ENCODE assay signal across 8 mouse cellular contexts in genomic region chr10:52216797-52217563, GRCm38 (mm10). TPM values are rescaled to one million over a fixed set of nuclear protein-coding genes. Genes with fewer than 3 reads are reported as not detected.
DNase-seq lines count a peak whose midpoint lies in the region; ATAC-seq and TF ChIP-seq lines count a peak whose summit lies in the region.

No protein-coding gene starts in this region.

- H3K9ac ChIP-seq in kidney, postnatal 0 days (ENCODE audit: low read depth, low read length), result no peak overlapping the region
- H3K9ac ChIP-seq in liver, postnatal 0 days (replicated peaks), result no peak overlapping the region
- no peak overlapping the region for H3K9ac ChIP-seq in neural tube, embryonic 15.5 days (replicated peaks)

- H3K4me3 ChIP-seq in kidney, postnatal 0 days (replicated peaks; ENCODE audit: low read depth, low read length), result no peak overlapping the region
- no peak overlapping the region for H3K4me3 ChIP-seq in liver, postnatal 0 days (ENCODE audit: low read depth, low read length)
- no peak overlapping the region for H3K4me3 ChIP-seq in neural tube, embryonic 15.5 days (replicated peaks)

- TF ChIP-seq EP300 in liver, postnatal 0 days (IDR thresholded peaks at IDR 0.05; ENCODE audit: low read depth), result no peak

- WGBS in kidney, postnatal 0 days, result 24% methylated on average over 7 of the region's 7 CpGs
- 23% methylated on average over 7 of the region's 7 CpGs for WGBS in liver, postnatal 0 days (ENCODE audit: insufficient replicate concordance)
- WGBS in neural tube, embryonic 15.5 days, result 28% methylated on average over 7 of the region's 7 CpGs

- DNase-seq in layer of hippocampus, adult 11-12 months (ENCODE audit: low spot score), result peak; percentile 66
- no peak for DNase-seq in layer of hippocampus, adult 9-11 months
- peak; percentile 68 for DNase-seq in kidney, postnatal 0 days (ENCODE audit: low spot score)
- DNase-seq in liver, postnatal 0 days, result peak; percentile 70
- DNase-seq in thymus, postnatal 0 days (ENCODE audit: low spot score), result peak; percentile 33

- no peaks in the 10 kb centered on the region for H3K9me3 ChIP-seq in kidney, postnatal 0 days (replicated peaks; ENCODE audit: low read length)
- no peaks in the 10 kb centered on the region for H3K9me3 ChIP-seq in liver, postnatal 0 days (ENCODE audit: low read length)
- H3K9me3 ChIP-seq in neural tube, embryonic 15.5 days (replicated peaks), result no peaks in the 10 kb centered on the region

- no peak overlapping the region for H3K4me2 ChIP-seq in kidney, postnatal 0 days (ENCODE audit: low read length)
- H3K4me2 ChIP-seq in liver, postnatal 0 days (ENCODE audit: low read depth, low read length), result no peak overlapping the region
- no peak overlapping the region for H3K4me2 ChIP-seq in neural tube, embryonic 15.5 days

- peak; percentile 85 for ATAC-seq in common myeloid progenitor, adult 5-6 weeks (replicated peaks; ENCODE audit: low read depth, poor library complexity, severe bottlenecking)
- ATAC-seq in granulocyte monocyte progenitor cell, adult 5-6 weeks (replicated peaks; ENCODE audit: poor library complexity, severe bottlenecking), result peak; percentile 70
- ATAC-seq in kidney, postnatal 0 days (replicated peaks; ENCODE audit: low FRiP score, low read depth), result no peak
- ATAC-seq in liver, postnatal 0 days, result no peak
- peak; percentile 90 for ATAC-seq in neural tube, embryonic 15.5 days (ENCODE audit: low FRiP score)

- peak; percentile 87 for TF ChIP-seq CTCF in kidney, postnatal 0 days (IDR thresholded peaks at IDR 0.05; ENCODE audit: low read depth)
- TF ChIP-seq CTCF in liver, postnatal 0 days (IDR thresholded peaks at IDR 0.05; ENCODE audit: low read depth), result peak; percentile 84

- H3K4me1 ChIP-seq in kidney, postnatal 0 days (replicated peaks; ENCODE audit: insufficient read depth, low read length), result no peaks in the 10 kb centered on the region
- no peaks in the 10 kb centered on the region for H3K4me1 ChIP-seq in liver, postnatal 0 days (ENCODE audit: insufficient read depth)
- no peaks in the 10 kb centered on the region for H3K4me1 ChIP-seq in neural tube, embryonic 15.5 days

- no peaks in the 10 kb centered on the region for H3K27me3 ChIP-seq in kidney, postnatal 0 days (ENCODE audit: insufficient read depth, low read length)
- no peaks in the 10 kb centered on the region for H3K27me3 ChIP-seq in liver, postnatal 0 days (ENCODE audit: insufficient read depth, low read length)
- H3K27me3 ChIP-seq in neural tube, embryonic 15.5 days (replicated peaks), result no peaks in the 10 kb centered on the region

- H3K27ac ChIP-seq in kidney, postnatal 0 days, result no peak overlapping the region
- no peak overlapping the region for H3K27ac ChIP-seq in liver, postnatal 0 days (ENCODE audit: low read depth)
- no peak overlapping the region for H3K27ac ChIP-seq in neural tube, embryonic 15.5 days (replicated peaks)

- H3K36me3 ChIP-seq in kidney, postnatal 0 days (ENCODE audit: insufficient read depth, low read length), result no peaks in the 10 kb centered on the region
- H3K36me3 ChIP-seq in liver, postnatal 0 days (replicated peaks; ENCODE audit: insufficient read depth, low read length), result no peaks in the 10 kb centered on the region
- no peaks in the 10 kb centered on the region for H3K36me3 ChIP-seq in neural tube, embryonic 15.5 days

RNA-seq across cellular contexts. Expression of gene Dcbld1, which starts 16.4 kb away (rescaled TPM):
- total RNA-seq in common myeloid progenitor, adult 5-6 weeks (2017), result not detected in 2 replicates
- 0.09 TPM in 1 of 2 replicates, not detected in the other for total RNA-seq in granulocyte monocyte progenitor cell, adult 5-6 weeks (2014; fragmentation: Nextera tagmentation)
- total RNA-seq in granulocyte monocyte progenitor cell, adult 5-6 weeks (2017), result 0.10 TPM in 1 of 2 replicates, not detected in the other
- polyA plus RNA-seq in kidney, postnatal 0 days (2015; fragmentation: Nextera tagmentation; extraction: Ambion mirVana), result 23.2 and 23.4 TPM in 2 replicates
- 5.1 and 7.4 TPM in 2 replicates for polyA plus RNA-seq in liver, postnatal 0 days (2015; fragmentation: Nextera tagmentation; extraction: Ambion mirVana)
- 25.1 and 29.6 TPM in 2 replicates for polyA plus RNA-seq in neural tube, embryonic 15.5 days (2015; fragmentation: Nextera tagmentation; extraction: Ambion mirVana)
- 3.5 and 3.7 TPM in 2 replicates for polyA plus RNA-seq in thymus, postnatal 0 days (2015; fragmentation: Nextera tagmentation; extraction: Ambion mirVana)

RNA-seq across cellular contexts. Expression of gene Ros1, which starts 21.9 kb away (rescaled TPM):
- not detected in 2 replicates for total RNA-seq in common myeloid progenitor, adult 5-6 weeks (2017)
- total RNA-seq in granulocyte monocyte progenitor cell, adult 5-6 weeks (2014; fragmentation: Nextera tagmentation), result not detected in 2 replicates
- not detected in 2 replicates for total RNA-seq in granulocyte monocyte progenitor cell, adult 5-6 weeks (2017)
- polyA plus RNA-seq in kidney, postnatal 0 days (2015; fragmentation: Nextera tagmentation; extraction: Ambion mirVana), result 1.2 and 1.4 TPM in 2 replicates
- not detected in 2 replicates for polyA plus RNA-seq in liver, postnatal 0 days (2015; fragmentation: Nextera tagmentation; extraction: Ambion mirVana)
- 0.08 TPM in 1 of 2 replicates, not detected in the other for polyA plus RNA-seq in neural tube, embryonic 15.5 days (2015; fragmentation: Nextera tagmentation; extraction: Ambion mirVana)
- polyA plus RNA-seq in thymus, postnatal 0 days (2015; fragmentation: Nextera tagmentation; extraction: Ambion mirVana), result not detected in 2 replicates

Comparison
In these comparisons a context has a peak if more than half of its experiments do, and no peak if none do; other contexts are left out.
1. ATAC-seq: peak in common myeloid progenitor, adult 5-6 weeks (single experiment), granulocyte monocyte progenitor cell, adult 5-6 weeks (single experiment) and neural tube, embryonic 15.5 days (single experiment); none in kidney, postnatal 0 days (single experiment) and liver, postnatal 0 days (single experiment).